Mouse (Mus musculus): Measurements from ENCODE around the gene Gprin1.

DNA sequence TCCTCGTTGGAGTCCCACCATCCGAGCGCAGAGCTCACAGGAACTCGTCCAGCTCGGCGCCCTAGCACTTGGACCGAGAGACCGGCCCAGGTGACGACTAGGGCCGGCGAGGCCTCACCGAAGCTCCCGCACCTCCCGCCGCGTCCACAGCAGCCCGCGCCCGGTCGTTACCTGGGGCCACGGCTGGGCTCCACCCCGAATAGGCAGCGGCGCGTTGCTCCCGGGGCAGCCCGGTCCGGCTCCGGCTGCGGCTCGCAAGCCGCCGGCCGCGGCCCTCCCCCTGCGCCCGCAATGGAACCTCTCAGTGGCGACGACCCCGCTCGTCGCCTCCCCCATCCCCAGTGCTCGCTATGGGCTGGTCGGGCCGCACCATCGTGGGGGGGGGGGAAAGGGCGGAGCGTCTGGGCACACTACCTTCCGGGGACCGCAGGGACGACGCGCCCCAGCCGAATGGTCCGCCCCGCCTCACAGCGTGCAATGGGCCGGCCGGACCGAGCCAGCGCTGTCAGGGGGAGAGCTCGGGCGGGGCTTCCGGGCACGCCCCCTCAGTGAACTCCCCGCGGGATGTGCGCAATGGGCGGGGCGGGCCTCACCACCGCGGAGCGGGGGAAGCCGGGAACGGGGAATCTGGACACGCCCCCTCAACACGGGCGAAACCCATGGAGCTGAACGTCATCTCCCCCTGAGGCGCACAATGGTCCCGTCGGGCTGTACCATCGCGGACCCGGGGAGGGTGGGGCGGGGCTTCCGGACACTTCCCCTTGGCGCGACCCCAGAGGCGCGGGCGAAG is 55.9 kb downstream of the Gprin1 start, which contains the start of gene Rnf44:
- TF ChIP-seq CTCF (IDR thresholded peaks at IDR 0.05 in 2 of 3, conservative IDR thresholded peaks at IDR 0.05 in 1 of 3; ENCODE audit: control insufficient read depth in 1 of 3, insufficient read depth in 1 of 3, low read depth in 2 of 3, low read length in 3 of 3, poor library complexity in 1 of 3, severe bottlenecking in 1 of 3) (no peak), CHD2 (IDR thresholded peaks at IDR 0.05; ENCODE audit: low read length) (no peak)
